Mouse (Mus musculus) heart, postnatal 36 days (tissue): ENCODE measurements around the gene Acp2. TPM values are rescaled to one million over a fixed set of nuclear protein-coding genes. Genes with fewer than 3 reads are reported as not detected.

Experiments used
- DNase-seq, 2 experiments: peaks; one replicate each; pipeline ENCODE4 v3.0.0; 2021 to 2022
- intact Hi-C: fragments of 180-260 bp; cut with DNase I; formaldehyde crosslinking; loops from one replicate; pipeline ENCODE4 v1.15.1; 2025
- total RNA-seq, 2 experiments: library from RNA; stranded (reverse); gene quantifications; 2 replicates each; pipeline ENCODE4 v1.2.3; 2021

The Acp2 gene
- 10 to 100 TPM; 18.0 to 19.5 TPM for total RNA-seq

DNA sequence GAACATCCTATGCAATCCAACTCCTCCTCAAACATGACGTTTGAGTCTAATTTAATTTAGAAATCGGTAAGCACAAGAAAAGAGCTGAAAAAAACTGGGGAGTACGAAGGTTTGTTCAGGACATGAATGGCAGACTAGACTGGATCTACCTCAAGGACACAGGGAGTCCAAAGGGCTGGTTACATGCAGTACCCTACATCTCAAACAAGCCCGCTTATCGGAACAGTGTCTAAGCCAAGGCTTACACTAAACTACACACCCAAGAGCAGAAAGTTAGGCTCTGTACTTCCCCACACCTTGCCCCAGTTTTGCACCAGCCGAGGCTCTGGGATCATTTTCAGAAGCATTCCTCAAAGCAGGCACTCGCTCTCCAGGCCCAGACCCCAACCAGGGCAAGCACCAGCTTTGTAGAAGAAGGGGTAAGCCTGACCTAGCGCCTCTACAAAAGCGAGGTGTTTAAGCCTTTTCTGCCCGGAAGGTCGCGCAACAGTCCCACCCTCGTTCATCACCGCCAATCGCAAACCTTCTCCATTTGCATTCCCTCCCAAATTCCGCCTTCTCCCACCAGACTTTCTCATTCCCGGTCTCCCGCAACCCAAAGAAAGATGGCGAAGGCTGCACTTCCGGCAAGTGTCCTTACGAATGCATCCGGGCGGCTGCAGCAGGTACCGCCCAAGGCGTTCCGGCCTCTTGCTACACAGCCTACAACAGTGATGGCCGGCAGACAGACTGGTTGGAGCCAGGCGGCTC lies at the start of gene Acp2, which contains the start of gene Nr1h3:
Gene Acp2, plus strand, starts transcription at position 664 of the 750 bp plus-strand sequence.
Gene Nr1h3, minus strand, starts transcription at position 613 of the 750 bp plus-strand sequence.
- intact Hi-C loops, result loop anchor here (1.0 to 5.0 kb wide), 4 partner anchors 20 to 300 kb away; partner anchors contain the start of genes Ddb2, Kbtbd4, Madd and Ndufs3
- peak; percentile 93 to 97 for DNase-seq

DNA sequence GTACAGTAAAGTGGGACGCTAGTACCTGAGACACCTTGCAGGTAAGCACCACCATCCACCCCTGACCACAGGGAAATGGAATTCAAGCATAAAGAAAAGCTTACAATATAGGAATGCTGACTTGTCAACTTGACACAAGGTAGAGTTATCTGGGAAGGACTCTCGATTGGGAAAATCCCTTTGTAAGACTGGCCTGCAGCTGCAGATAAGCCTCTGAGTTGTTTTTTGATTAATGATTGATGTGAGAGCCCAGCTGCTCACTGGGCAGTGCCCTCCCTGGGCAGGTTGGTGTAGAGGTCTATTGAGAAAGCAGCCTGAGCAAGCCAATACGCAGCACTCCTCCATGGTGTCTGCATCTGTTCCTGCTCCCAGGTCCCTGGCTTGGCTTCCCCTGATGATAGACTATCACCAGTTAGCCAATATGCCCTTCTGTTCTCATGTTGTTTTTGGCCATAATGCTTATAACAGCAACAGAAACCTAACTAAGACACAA lies 49.8 kb upstream of the Acp2 start:
- no peak for DNase-seq

DNA sequence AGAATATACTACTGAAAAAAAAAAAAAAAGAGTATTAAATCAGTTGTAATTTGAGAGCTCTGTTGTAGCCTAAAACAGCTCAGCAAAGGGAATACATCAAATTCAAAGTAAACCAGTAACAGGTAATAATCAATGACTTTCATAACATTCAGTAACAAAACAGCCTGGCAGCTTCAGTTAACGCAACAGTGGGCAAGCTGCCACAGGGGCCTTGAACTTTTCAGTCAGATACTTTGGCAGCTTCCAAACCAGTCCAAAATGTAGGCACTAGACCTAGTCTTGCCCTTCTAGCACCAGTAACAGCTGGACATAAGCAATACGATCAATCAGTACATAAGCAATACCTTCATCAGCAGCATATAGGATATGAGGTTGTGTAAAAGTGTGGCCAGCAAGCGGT lies 48.6 kb upstream of the Acp2 start:
- no peak for DNase-seq
- intact Hi-C loops, result no loop called here

More for the DNA sequence above, 49.8 kb upstream of the Acp2 start:
- intact Hi-C loops, result no loop called here

DNA sequence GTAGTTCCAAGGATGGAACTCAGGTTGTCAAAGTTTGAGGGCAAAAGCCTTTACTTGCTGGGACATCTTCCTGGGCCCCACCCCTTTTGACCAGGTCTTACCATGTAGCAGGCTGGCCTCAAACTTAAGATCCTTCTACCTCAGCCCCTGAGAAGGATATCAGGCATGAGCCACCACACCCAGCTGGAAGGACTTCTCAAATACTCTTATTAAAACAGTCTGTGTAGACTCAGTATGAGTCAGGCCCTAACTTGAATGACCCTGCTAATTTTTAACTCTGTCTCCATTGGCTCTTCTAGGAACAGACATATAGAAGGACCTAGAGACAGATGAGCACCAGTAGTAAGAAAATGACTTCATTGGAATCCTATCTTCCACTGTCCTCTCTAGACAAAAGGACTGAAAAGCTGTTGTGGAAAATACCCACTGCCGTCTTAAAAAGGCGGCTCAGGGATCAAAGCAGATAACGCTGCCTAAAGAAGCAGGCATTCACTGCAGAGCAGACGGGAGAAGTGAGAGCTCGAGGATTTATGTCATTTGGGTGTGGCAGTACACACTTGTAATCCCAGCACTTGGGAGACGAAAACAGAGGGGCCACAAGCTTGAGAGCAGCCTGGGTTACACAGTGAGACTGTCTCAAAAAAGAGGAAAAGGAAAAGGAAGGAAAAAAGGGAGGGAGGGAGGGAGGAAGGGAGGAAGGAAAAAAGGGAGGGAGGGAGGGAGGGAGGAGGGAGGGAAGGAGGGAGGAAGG lies 45.5 kb upstream of the Acp2 start:
- no peak for DNase-seq
- intact Hi-C loops, result no loop called here

DNA sequence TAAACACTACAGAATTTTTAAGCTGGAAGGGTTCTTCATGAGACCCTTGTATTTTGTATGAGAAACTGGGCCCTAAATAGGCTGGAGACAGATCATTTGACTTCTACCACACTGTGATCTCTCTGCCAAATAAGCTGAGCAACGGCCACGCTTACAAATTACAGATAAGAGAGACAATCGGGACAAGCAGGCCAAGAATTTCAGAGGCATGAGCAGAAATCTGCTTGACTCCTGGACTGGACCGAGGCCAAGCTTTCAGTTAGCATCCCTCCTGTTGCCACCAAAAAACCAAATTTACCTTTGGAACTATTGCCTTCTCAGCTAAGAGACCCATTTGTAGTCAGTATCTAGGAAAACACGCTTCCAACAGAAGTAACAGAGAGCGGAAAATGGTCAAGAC lies 42.1 kb upstream of the Acp2 start:
- no peak for DNase-seq
- intact Hi-C loops, result no loop called here

DNA sequence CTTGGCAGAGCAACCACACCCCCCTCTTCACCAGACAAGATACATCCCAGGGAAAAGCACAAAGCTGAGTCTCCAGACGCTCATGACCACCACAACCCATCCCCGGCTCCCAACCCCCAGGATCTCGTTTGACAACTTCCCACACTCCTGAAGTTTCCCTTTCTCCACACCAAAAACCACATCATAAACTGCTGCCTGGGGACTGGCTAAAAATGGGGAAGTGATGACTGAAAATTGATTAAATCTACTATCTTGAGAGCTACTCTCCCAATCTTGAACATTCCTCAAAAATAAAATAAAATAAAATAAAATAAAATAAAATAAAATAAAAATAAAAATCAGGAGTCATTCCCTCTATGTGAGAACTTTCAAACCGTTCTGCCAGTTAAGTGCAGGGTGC lies 39.7 kb upstream of the Acp2 start:
- DNase-seq, result no peak
- intact Hi-C loops, result no loop called here

DNA sequence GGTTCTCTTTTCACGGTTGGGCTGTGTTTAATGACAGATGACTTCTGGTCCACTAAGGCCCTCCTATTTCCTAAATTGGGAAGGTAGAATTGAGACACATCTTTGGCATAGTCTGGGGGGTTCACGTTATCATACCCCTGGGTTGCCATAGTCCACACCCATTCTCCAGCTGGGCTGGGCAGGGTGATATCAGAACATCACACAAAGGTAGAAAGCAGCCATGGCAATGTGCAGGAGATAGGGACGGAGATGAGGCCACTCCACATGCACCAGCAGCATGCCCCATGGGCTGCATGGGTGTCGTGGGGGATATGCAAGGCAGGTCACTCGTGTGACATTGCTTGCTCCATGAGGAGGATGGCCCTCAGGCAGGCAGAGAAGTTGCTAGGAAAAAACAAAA lies 39.2 kb upstream of the Acp2 start:
- DNase-seq, result no peak
- intact Hi-C loops, result no loop called here

DNA sequence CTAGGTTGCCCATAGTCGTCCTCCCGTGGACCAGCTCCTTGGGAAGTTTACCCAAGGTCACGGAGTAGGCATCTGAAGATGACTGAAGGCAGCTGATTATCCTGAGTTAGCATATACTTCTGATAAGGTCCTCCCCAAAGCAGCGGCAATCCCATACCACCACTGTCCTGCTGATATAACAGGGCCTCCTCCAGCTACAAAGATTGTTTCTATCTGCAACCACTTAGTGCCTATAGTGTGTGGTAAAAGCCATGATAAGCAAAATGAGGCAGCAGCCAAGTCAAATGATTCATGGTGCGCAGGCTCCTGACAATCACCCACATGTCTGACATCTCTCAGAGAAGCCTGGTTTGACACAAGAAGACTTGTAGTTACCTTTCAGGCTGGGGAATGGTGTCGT lies 37.7 kb upstream of the Acp2 start:
- DNase-seq, result no peak
- intact Hi-C loops, result no loop called here

DNA sequence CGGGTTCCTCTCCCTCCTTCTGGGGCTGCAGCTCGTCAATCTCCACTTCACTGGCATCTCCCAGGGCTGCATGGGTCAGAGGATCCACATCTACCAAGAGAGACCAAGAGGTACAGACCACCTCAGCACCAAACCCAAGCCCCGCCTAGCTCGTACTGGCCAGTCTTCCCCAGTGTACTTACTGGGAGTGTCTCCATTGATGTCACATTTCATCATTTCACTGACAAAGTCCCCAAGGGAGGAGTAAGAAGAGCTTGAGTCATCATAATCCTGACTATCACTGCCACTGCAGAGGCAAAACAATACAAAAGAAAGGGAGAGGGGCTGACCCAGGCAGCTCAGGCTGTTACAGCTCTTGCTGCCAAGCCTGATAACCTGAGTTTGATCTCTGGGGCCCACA lies 35.1 kb upstream of the Acp2 start:
- intact Hi-C loops, result no loop called here
- no peak for DNase-seq

DNA sequence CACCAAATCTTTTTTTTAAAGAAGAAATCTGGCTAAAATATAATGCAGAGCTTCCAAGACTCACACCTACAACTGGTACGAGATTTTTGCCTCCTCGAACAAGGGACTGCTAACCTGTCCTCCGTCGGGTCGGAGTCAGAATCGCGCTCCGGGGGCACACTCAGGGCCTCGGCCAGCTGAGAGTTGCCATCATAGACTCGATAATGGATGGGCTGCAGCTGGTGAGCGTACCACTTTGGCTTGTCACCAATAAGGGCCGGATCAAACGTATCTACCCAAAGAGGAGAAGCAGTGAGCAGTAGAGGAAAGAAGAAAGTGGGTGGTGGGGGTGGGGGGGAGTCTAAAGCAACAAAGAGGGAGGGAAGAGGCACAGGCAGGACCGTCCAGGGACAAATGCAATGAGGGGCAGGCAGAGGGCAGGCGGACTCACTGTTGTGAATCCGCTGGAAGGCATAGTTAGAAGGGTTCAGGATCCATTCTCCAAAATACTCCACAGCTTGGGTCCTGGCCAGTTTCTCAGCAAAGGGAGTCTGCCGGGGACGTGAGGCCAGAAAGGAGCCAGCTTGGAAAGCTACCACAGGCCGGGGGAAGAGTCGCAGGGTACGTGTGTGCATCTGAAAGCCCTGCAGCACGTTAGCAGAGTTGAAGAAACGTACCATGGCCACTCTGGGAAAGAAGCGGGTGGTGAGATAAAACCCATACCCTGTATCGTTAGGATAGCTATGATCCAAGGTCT lies 32.9 kb upstream of the Acp2 start:
- DNase-seq, result no peak
- intact Hi-C loops, result no loop called here

DNA sequence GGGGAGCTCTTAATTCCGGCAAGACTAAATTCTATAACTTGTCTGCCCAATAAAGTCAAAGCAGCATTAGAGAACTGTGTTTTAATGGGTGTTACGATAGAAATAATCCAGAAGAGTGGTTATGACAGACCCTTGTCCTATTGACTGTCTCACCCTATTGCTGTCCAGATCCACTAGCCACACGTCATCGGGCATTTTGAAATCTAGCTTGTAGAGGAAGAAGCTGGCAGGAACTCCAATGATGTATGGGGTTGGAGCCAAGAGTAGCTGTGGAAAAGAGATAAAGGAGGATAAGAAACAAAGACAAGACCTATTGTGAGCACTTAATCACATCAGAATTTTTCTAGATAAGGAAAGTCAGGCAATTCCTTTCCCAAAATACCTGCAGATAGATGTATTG lies 27.2 kb upstream of the Acp2 start:
- no peak for DNase-seq
- intact Hi-C loops, result no loop called here

DNA sequence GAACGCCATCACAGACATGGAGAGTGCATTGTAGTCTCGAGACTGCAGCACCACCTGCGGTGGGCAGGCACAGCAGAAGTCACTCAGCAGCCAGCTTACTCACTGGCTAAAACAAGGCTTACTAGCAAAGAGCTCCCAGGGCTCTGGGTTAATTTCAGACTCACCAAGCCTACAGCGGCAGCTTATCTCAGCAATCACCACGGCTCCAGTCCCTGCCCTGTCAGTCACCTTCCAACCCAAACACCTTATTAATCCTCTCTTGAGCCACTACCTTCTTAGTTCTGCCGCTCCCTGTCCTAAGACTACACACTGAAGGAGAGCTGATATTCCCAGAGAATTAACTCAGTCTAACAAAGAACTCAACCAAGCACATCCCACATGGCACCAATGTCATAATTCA lies 26.5 kb upstream of the Acp2 start:
- intact Hi-C loops, result no loop called here

DNA sequence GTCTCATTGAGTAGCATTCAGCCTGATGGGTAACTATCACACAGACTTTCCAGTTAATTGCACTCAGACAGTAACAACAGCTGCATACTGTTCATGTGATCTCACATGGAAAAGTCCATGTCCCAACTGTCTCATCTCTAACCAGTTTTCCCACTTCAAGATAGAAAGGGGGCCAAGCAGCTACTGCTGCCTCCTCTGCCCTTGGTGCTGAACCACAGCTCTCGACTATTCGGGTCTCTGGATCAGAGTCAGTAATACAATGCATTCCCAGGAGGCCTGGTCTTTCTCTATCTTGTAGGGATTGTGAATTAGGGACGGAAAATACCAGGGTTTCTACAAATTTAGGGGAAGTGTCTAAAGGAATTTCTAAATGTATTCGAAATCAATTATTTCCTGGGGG lies 22.9 kb upstream of the Acp2 start:
- DNase-seq, result no peak
- intact Hi-C loops, result no loop called here

More for the DNA sequence above, 26.5 kb upstream of the Acp2 start:
- DNase-seq, result no peak

DNA sequence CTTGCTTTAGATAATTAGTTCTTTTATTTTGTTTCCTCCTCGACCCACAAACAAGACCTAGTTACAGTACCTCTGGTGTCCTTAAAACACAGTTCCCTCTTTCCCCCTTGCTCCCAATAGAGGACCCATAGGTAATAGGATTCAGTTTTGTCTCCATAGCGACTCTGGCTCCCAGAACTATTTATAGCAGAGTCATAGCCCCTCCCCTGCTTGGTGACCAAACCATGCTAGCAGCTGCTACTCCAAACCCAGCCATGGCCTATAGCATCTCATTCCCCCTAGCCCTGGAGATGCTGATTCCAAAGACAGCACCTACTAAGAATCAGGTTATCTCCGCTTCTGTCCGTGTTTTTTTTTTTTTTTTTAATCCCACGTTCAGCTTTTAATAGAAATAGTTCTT lies 22.0 kb upstream of the Acp2 start:
- no peak for DNase-seq
- intact Hi-C loops, result no loop called here

DNA sequence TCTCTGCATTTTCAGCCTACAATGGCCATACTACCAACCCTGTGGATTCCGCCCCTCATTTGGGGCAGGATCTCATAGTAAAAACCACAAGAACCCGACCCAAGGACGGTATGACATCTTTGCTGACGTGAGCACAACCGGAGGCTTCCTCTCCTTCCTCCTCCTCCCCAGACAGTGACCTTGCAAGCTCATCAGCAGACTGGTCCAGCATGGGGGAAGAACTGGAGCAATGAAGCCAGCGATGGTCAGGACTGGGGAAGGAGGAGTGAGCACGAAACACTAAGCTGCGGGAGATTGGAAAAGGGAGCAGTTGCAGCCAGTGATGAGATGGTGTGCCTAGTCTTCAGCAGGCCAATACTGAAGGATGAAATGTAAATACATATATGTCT lies 20.7 kb upstream of the Acp2 start:
- intact Hi-C loops, result loop anchor here (2.0 kb wide), 1 partner anchor 21 kb away; the partner anchor contains the start of genes Acp2 and Nr1h3
- no peak for DNase-seq

DNA sequence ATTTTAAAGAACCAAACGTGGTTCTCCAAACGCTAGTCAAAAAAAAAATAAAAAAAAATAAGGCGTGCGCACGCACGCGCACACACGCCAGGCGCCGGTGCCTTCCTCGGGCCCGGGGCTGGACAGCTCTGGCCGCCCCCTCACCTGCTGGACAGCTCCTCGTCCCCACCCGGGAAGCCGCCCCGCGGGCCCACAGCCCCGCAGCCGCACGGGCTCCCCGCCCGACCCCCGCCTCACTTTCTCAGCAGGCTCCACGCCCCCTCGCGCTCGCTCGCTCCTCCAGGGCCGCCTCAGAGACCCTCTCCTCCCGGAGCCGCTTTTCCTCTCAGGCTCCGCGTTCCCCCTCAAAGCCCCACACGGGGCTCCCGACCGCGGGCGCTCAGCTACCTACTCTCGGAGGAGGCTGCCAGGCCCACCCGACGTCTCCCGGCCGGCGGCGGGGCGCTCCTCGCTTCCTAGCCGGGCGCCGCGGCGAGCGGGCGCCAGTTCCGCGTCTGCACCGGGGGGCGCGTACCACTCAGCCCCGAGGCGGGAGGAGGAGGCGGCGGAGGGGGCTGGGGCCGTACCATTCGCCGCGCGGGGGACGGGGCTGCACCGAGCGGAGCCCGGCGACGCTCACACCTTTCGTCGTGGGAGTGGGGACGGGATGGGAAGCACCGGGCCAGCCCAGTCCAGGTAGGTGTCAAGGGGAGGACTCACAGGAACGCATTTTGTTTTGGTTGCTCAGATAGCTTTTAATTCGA lies 20.1 kb upstream of the Acp2 start:
- intact Hi-C loops, result loop anchor here (2.0 kb wide), 1 partner anchor 20 kb away; the partner anchor contains the start of genes Acp2 and Nr1h3
- peak; percentile 62 to 66 for DNase-seq

DNA sequence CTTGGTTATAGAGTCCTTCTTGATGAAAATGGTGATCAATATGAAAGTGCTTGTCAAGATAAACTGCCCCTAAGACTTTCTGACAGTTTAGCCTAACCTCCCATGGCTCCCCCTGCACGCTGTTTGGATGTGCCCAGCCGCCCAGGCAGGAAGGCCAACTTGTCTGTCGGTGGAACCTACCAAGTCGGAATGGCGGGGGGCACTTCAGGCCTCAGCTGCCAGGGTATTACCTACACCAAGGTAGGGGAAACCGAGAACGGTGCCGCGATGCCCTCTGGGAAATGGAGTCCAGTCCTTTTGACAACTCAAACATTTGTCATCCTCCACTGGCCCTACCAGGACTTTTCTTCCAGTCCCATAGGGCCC lies 19.6 kb upstream of the Acp2 start:
- peak; percentile 87 for DNase-seq
- intact Hi-C loops, result loop anchor here (2.0 kb wide), 1 partner anchor 20 kb away; the partner anchor contains the start of genes Acp2 and Nr1h3

DNA sequence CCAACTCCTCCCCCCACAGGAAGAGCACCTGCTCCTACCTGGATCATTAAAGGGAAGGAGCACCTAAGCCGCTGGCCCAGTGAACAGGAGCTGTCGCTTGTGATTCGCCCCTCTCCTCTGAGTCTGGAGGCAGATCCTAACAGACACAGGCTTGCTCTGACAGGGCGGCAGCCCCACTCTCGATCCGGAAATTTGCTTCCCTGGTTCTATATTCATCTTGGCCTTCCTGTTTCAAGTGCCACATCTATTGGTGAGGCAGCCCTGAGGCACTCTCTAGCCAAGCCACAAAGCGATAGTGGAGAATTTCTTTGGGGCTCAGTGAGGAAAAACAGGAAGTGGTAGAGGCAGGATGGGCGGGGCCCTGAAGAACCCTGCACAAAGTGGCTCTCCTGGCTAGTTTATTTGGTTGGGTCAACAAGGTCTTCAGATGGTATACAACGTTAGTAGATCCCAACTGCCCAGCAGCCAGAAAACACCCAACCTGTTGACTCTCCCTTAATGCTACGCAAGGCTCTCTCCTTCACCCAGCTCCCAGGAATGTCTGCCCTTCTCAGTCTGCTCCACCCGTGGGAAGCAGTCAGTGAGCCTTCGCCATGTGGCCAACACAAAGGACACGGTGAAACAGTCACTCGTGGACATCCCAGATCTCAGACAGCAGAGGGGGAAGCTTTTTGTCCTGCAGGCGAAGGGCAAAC lies 18.8 kb upstream of the Acp2 start, which contains the start of gene Madd:
Gene Madd, minus strand, starts transcription at position 127 of the 695 bp plus-strand sequence.
- intact Hi-C loops, result loop anchor here (2.0 kb wide), 1 partner anchor 19 kb away; the partner anchor contains the start of genes Acp2 and Nr1h3
- DNase-seq, result peak; percentile 49 to 57

DNA sequence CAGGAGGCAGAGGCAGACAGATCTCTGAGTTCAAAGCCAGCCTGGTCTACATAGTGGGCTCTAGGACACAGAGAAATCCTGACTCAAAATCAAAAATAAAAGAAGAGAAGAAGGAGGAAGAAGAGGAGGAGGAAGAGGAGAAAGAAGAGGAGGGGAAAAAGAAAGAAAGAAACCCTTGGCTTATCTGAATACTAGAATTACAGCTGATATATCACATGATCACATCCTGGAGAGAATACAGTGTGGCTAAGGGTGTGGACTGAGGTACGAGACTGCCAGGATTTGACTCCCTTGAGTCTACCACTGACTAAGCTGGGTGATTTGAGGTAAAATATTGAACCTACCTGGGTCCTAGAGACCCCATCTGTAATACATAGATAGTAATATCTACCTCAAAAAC lies 16.5 kb upstream of the Acp2 start:
- intact Hi-C loops, result no loop called here
- DNase-seq, result no peak
